Mouse (Mus musculus) heart, postnatal 0 days (tissue): ENCODE measurements around the gene Fam161a. TPM values are rescaled to one million over a fixed set of nuclear protein-coding genes. Genes with fewer than 3 reads are reported as not detected.

Experiments
- ATAC-seq: fragments of 200-750 bp; cut with Nextera tagmentation; 2 replicates; pipeline ENCODE4 v1.8.0; 2017; ENCODE audit warnings: low read depth, moderate number of reproducible peaks, moderate library complexity; ENCODE audit not compliant: insufficient read depth
- DNase-seq: peaks from one replicate; pipeline ENCODE4 v3.0.0-alpha.2; 2016; ENCODE audit warnings: low spot score
- H3K27ac ChIP-seq: fragments of 300-500 bp; sonication (generic); 2 replicates; pipeline ENCODE4 v1.5.1; 2014; ENCODE audit warnings: low read depth, mild to moderate bottlenecking
- H3K27me3 ChIP-seq: fragments of 300-500 bp; sonication (generic); 2 replicates; pipeline ENCODE4 v1.6.1; 2014; ENCODE audit warnings: low read length, mixed read lengths; ENCODE audit not compliant: control insufficient read depth, insufficient read depth
- H3K36me3 ChIP-seq: fragments of 300-500 bp; sonication (generic); replicated peaks from 2 replicates; pipeline ENCODE4 v1.6.1; 2014; ENCODE audit warnings: low read length, mixed read lengths; ENCODE audit not compliant: control insufficient read depth, insufficient read depth
- H3K4me1 ChIP-seq: fragments of 300-500 bp; sonication (generic); 2 replicates; pipeline ENCODE4 v1.6.1; 2014; ENCODE audit warnings: antibody characterized with exemption; ENCODE audit not compliant: control insufficient read depth, insufficient read depth
- H3K4me2 ChIP-seq: fragments of 300-500 bp; sonication (generic); 2 replicates; pipeline ENCODE4 v1.6.1; 2014; ENCODE audit warnings: low read depth, mild to moderate bottlenecking, low read length, moderate library complexity
- H3K4me3 ChIP-seq: fragments of 300-500 bp; sonication (generic); 2 replicates; pipeline ENCODE4 v1.5.1; 2014; ENCODE audit warnings: low read depth, low read length
- H3K9ac ChIP-seq: fragments of 300-500 bp; sonication (generic); replicated peaks from 2 replicates; pipeline ENCODE4 v1.6.1; 2014; ENCODE audit warnings: low read depth, low read length, mixed read lengths
- H3K9me3 ChIP-seq: fragments of 300-500 bp; sonication (generic); replicated peaks from 2 replicates; pipeline ENCODE4 v1.6.1; 2016; ENCODE audit warnings: low read length; ENCODE audit not compliant: control insufficient read depth
- CTCF ChIP-seq: IDR thresholded peaks from 2 replicates; pipeline ENCODE4 v1.5.1; 2016; ENCODE audit warnings: antibody characterized with exemption, control low read depth, low read depth
- EP300 ChIP-seq: IDR thresholded peaks from 2 replicates; pipeline ENCODE4 v1.6.1; 2016; ENCODE audit warnings: antibody characterized with exemption, low read depth
- WGBS: fragments of 180-500 bp; shearing (Covaris S2); extraction: QIAGEN DNeasy Blood & Tissue Kit; methylation state at CpG from one replicate; pipeline ENCODE4 v1.1.7; 2014; 5-methylcytosine and 5-hydroxymethylcytosine counted together
- polyA plus RNA-seq: library from polyadenylated mRNA; unstranded; fragments of >200 nt; fragmentation: Nextera tagmentation; extraction: Ambion mirVana; gene quantifications from 2 replicates; pipeline ENCODE4 v1.2.1, GENCODE M21; 2015
- total RNA-seq: library from RNA; depleted of rRNA; stranded (reverse); fragments of >200 nt; gene quantifications from 2 replicates; pipeline ENCODE4 v1.2.3, GENCODE M21; 2014; ENCODE audit warnings: low replicate concordance; rRNA removed

Fam161a gene
- total RNA-seq: 0.34 and 11.4 TPM in 2 replicates
- polyA plus RNA-seq: 1.3 and 1.9 TPM in 2 replicates

DNA sequence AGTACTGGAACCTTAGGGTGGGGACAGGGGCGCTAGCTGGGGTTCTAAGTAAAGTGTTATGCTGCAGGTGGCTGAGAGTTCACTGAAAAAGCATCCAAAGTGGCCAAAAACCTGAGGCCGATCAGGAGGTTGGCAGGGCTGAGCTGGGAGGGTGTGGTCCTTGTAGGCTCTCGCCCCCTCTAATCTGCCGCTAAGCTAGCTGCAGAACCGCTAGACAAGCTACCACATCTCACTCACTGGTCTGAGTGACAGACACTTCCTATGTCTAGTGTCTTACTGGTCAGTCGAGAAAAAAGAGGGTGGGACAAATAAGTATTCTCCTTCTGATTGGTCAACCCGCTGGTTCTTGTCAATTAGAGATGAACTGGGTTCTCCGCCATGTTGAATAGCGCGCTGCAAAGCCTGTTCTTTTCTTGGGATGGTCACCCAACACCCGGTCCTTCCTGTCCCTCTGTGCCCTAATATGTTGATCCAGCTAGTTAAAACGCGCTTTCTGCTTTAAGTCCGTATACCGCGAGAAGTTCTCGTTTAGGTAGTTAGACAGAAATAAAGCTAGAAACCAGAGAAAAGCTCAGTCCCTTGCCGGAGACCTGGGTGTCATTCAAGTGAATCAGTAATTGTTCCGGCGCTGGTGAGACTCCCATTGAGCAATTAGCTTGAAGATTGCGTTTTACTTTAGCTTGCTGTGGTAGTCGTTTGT is at the start of gene Fam161a:
Fam161a (plus strand) TSS at position 51 of the 700 bp plus-strand sequence.
- Histone ChIP-seq H3K9me3 (no peaks in the 10 kb centered on the region), H3K36me3 (peaks cover 17% of the 10 kb centered on the region), H3K4me1 (0 out of 2 replicates have a peak, but pooled peaks cover 5% of the 10 kb centered on the region), H3K27me3 (no peaks in the 10 kb centered on the region), H3K27ac (peak within 1 kb of the TSS; percentile 78), H3K4me3 (peak within 1 kb of the TSS; percentile 57), H3K9ac (peak within 1 kb of the TSS; percentile 46), H3K4me2 (peak within 1 kb of the TSS; percentile 81)
- TF ChIP-seq CTCF (no peak), EP300 (no peak)
- ATAC-seq (peak; percentile 96), DNase-seq (peak; percentile 96)
- under 1% methylated on average over 22 of the region's 22 CpGs for WGBS

DNA sequence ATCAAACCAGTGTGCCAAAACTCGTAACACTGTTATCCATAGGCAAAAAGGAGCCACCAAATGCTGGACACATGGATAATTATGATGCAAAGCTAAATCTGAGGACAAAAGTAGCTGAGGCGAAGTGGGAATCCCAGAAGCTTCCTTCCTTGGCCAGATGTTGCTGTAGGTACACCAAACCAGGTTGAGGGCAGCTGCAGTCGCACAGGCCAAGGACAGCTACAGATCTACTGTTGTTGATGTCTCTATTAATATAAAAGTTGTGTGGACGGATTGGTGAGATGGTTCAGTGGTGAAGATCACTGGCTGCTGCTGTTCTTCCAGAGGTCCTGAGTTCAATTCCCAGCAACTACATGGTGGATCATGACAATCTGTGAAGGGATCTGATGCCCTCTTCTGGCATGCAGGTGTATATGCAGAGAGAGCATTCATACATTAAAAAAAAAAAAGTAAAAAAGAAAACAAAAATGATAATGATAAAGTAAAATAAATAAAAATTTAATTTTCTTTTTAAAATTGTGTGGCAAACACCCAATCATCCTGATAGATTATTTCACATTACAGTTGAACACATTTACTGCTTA is 49.4 kb upstream of the Fam161a start:
- WGBS: 90% methylated on average over 4 of the region's 4 CpGs
- peaks cover 5% of the 10 kb centered on the region; the same call in 1 of the 2 replicates for H3K36me3 ChIP-seq
- H3K4me1 ChIP-seq: no peaks in the 10 kb centered on the region
- DNase-seq: no peak
- ATAC-seq: no peak
- H3K4me3 ChIP-seq: no peak overlapping the region
- TF ChIP-seq CTCF (peak; percentile 45), EP300 (no peak)
- no peak overlapping the region for H3K9ac ChIP-seq
- no peak overlapping the region for H3K4me2 ChIP-seq
- no peak overlapping the region for H3K27ac ChIP-seq
- no peaks in the 10 kb centered on the region for H3K9me3 ChIP-seq
- H3K27me3 ChIP-seq: no peaks in the 10 kb centered on the region

DNA sequence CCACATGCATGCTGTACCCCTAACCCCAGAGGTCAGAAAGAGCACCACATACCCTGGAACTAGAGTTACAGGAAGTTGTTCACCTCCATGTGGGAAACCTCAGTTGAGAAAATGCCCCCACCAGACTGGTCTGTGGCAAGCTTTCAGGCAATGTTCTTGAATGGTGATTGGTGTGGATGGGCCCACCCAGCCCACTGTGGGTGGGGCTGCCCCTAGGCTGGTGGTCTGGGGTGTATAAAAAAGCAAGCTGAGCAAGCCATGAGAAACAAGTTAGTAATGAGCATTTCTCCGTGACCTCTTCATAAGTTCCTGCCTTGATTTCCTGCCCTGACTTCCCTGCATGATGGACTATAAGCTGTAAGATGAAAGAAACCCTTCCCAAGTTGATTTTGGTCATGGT is 45.2 kb upstream of the Fam161a start:
- Histone ChIP-seq H3K36me3 (0 out of 2 replicates have a peak, but pooled peaks cover 5% of the 10 kb centered on the region), H3K4me2 (no peak overlapping the region), H3K27ac (no peak overlapping the region), H3K9ac (no peak overlapping the region), H3K4me3 (no peak overlapping the region), H3K27me3 (no peaks in the 10 kb centered on the region), H3K4me1 (no peaks in the 10 kb centered on the region), H3K9me3 (peaks cover 9% of the 10 kb centered on the region)
- WGBS: 92% methylated on average over 1 of the region's 1 CpGs
- no peak for ATAC-seq
- no peak for DNase-seq
- TF ChIP-seq EP300 (no peak), CTCF (no peak)

DNA sequence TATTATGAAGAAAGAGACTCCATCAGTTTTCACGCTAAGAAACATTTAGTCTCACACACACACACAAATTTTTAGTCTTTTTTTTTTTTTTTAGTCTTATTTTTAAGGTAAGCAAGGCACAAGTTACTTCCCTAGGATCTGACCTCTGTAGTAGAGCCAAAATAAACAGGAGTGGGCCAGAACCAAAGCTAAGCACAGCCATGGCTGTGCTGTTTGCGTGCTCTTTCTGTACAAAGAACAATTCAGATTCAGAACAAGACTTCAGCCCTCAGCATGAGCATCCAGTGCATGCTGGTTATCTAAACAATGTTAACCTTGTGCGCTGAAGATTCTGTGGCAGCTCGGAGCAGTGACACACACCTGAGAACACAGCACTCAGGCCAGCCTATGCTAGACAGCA is 42.9 kb upstream of the Fam161a start:
- TF ChIP-seq CTCF: no peak
- TF ChIP-seq EP300: no peak
- H3K4me3 ChIP-seq: no peak overlapping the region
- H3K4me2 ChIP-seq: no peak overlapping the region
- no peak overlapping the region for H3K9ac ChIP-seq
- H3K36me3 ChIP-seq: 0 out of 2 replicates have a peak, but pooled peaks cover 6% of the 10 kb centered on the region
- H3K4me1 ChIP-seq: no peaks in the 10 kb centered on the region
- DNase-seq (no peak), ATAC-seq (no peak)
- H3K9me3 ChIP-seq: peaks cover 18% of the 10 kb centered on the region
- H3K27ac ChIP-seq: no peak overlapping the region
- 62% methylated on average over 4 of the region's 4 CpGs for WGBS
- no peaks in the 10 kb centered on the region for H3K27me3 ChIP-seq

DNA sequence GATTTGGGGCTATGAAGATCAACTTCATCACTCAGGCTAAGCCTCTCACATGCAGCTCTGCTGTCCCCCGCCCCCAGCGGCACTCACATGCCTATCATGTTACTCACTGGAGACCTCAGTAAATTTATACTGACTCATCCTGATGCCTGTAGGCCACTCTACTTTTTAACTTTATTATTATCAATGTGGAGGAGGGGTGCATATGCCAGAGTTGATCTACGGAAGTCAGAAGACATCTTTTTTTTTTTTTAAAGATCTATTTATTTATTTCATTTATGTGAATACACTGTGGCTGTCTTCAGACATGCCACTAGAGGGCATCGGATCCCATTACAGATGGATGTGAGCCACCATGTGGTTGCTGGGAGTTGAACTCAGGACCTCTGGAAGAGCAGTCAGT is 41.8 kb upstream of the Fam161a start:
- Histone ChIP-seq H3K4me3 (no peak overlapping the region), H3K4me1 (no peaks in the 10 kb centered on the region), H3K9me3 (peaks cover 18% of the 10 kb centered on the region), H3K27ac (no peak overlapping the region), H3K4me2 (no peak overlapping the region), H3K36me3 (0 out of 2 replicates have a peak, but pooled peaks cover 6% of the 10 kb centered on the region), H3K27me3 (no peaks in the 10 kb centered on the region), H3K9ac (no peak overlapping the region)
- no peak for ATAC-seq
- DNase-seq: no peak
- WGBS: 70% methylated on average over 4 of the region's 4 CpGs
- TF ChIP-seq EP300 (no peak), CTCF (peak; percentile 27; the same call in 1 of the 2 replicates)
